Mouse (Mus musculus) Patski (cell line): ENCODE data around the gene Foxj1. TPM values are rescaled to one million over a fixed set of nuclear protein-coding genes. Genes with fewer than 3 reads are reported as not detected.

Source experiments
- ATAC-seq: fragments of 100-300 bp; one replicate; pipeline ENCODE4 v1.8.0; 2021
- CTCF ChIA-PET: fragments of 350-600 bp; sonication (Branson Sonifier 250); formaldehyde crosslinking; loops from one replicate; lab custom pipeline; 2022; ENCODE audit warnings: inconsistent platforms; lab: Charles Lee
- POLR2A ChIA-PET: fragments of 350-600 bp; sonication (Branson Sonifier 250); formaldehyde crosslinking; loops from one replicate; lab custom pipeline; 2022; ENCODE audit warnings: antibody characterized with exemption, inconsistent platforms; lab: Charles Lee
- DNase-seq: peaks from one replicate; pipeline ENCODE4 v3.0.0-alpha.2; 2011; ENCODE audit warnings: low read depth, low spot score
- H3K27me3 ChIP-seq: fragments of 371-371 bp; one replicate; pipeline ENCODE4 v1.5.1; 2021
- CTCF ChIP-seq: fragments of 100-300 bp; IDR thresholded peaks from one replicate; pipeline ENCODE4 v1.5.1; 2021
- in situ Hi-C: fragments of 300-500 bp; cut with MboI; formaldehyde crosslinking; loops from 3 replicates; pipeline ENCODE4 v1.11.1; 2018; ENCODE audit warnings: low pct_unique_long_range_greater_than_20kb, mixed read lengths
- polyA plus RNA-seq: library from polyadenylated mRNA; unstranded; gene quantifications from one replicate; pipeline ENCODE4 v1.2.3, GENCODE M21; 2021

Gene Foxj1
- polyA plus RNA-seq, 1 experiment from 2014 or later: 8.6 TPM

- TF ChIP-seq CTCF: no peak
- ChIA-PET POLR2A (interaction anchor here (0.9 to 1.3 kb wide), 3 partner anchors 21 to 85 kb away, joined by 3 to 4 read pairs (median 3); no protein-coding TSS in a partner anchor), CTCF (interaction anchor here (1.1 to 2.3 kb wide), 3 partner anchors 10 to 13 kb away, joined by 3 to 11 read pairs (median 7); no protein-coding TSS in a partner anchor)
Observed at GRCm38 (mm10) chr11:116307019-116307725, 28.0 kb downstream of the Foxj1 start, which contains the start of gene Exoc7. Gene Exoc7, minus strand, starts transcription at chr11:116307233.

GRCm38 (mm10) chr11:116306126-116306982 is 28.8 kb downstream of the Foxj1 start:
- ChIA-PET POLR2A (interaction anchor here (0.9 to 1.4 kb wide), 4 partner anchors 12 to 84 kb away, joined by 3 to 4 read pairs (median 4); no protein-coding TSS in a partner anchor), CTCF (interaction anchor here (0.7 to 2.3 kb wide), 4 partner anchors 10 to 30 kb away, joined by 3 to 11 read pairs (median 5); no protein-coding TSS in a partner anchor)
- TF ChIP-seq CTCF: no peak
- no peak for DNase-seq
- no peaks in the 10 kb centered on the region for H3K27me3 ChIP-seq
- ATAC-seq: peak; percentile 78
- in situ Hi-C loops: no loop called here

More at GRCm38 (mm10) chr11:116307019-116307725, 28.0 kb downstream of the Foxj1 start, which contains the start of gene Exoc7:
- H3K27me3 ChIP-seq: no peaks in the 10 kb centered on the region
- DNase-seq: no peak
- no peak for ATAC-seq
- in situ Hi-C loops: no loop called here

GRCm38 (mm10) chr11:116305423-116305822 is 29.8 kb downstream of the Foxj1 start:
- in situ Hi-C loops: no loop called here
- ChIA-PET CTCF (interaction anchor here (0.8 to 2.2 kb wide), 3 partner anchors 11 to 143 kb away, joined by 3 to 7 read pairs (median 4); no protein-coding TSS in a partner anchor), POLR2A (interaction anchor here (1.4 kb wide), 1 partner anchor 11 kb away, joined by 4 read pairs; no protein-coding TSS in a partner anchor)
- TF ChIP-seq CTCF: no peak
- no peaks in the 10 kb centered on the region for H3K27me3 ChIP-seq
- DNase-seq (no peak), ATAC-seq (no peak)

- DNase-seq (no peak), ATAC-seq (no peak)
- TF ChIP-seq CTCF: no peak
- in situ Hi-C loops: no loop called here
- POLR2A ChIA-PET: no interaction called here
- CTCF ChIA-PET: interaction anchor here (1.1 kb wide), 1 partner anchor 17 kb away, joined by 3 read pairs; no protein-coding TSS in a partner anchor
- no peaks in the 10 kb centered on the region for H3K27me3 ChIP-seq
Observed at GRCm38 (mm10) chr11:116298621-116299020, 36.6 kb downstream of the Foxj1 start.

- DNase-seq (no peak), ATAC-seq (no peak)
- in situ Hi-C loops: no loop called here
- CTCF ChIA-PET: interaction anchor here (1.1 kb wide), 1 partner anchor 16 kb away, joined by 3 read pairs; no protein-coding TSS in a partner anchor
- POLR2A ChIA-PET: no interaction called here
- TF ChIP-seq CTCF: no peak
- H3K27me3 ChIP-seq: no peaks in the 10 kb centered on the region
Observed at GRCm38 (mm10) chr11:116298221-116298620, 37.0 kb downstream of the Foxj1 start.

- no peak for TF ChIP-seq CTCF
- ChIA-PET CTCF (no interaction called here), POLR2A (no interaction called here)
- no peak for DNase-seq
- ATAC-seq: no peak
- H3K27me3 ChIP-seq: no peaks in the 10 kb centered on the region
- in situ Hi-C loops: no loop called here
Observed at GRCm38 (mm10) chr11:116297017-116297416, 38.2 kb downstream of the Foxj1 start.

GRCm38 (mm10) chr11:116296191-116296734 is 38.9 kb downstream of the Foxj1 start:
- DNase-seq: no peak
- POLR2A ChIA-PET: no interaction called here
- H3K27me3 ChIP-seq: no peaks in the 10 kb centered on the region
- in situ Hi-C loops: no loop called here
- no peak for TF ChIP-seq CTCF
- CTCF ChIA-PET: interaction anchor here (0.8 kb wide), 1 partner anchor 69 kb away, joined by 4 read pairs; no protein-coding TSS in a partner anchor
- ATAC-seq: no peak

- POLR2A ChIA-PET: interaction anchor here (0.9 to 1.1 kb wide), 3 partner anchors 11 to 69 kb away, joined by 3 to 4 read pairs (median 3); no protein-coding TSS in a partner anchor
Observed at GRCm38 (mm10) chr11:116294319-116294718, 40.9 kb downstream of the Foxj1 start.

GRCm38 (mm10) chr11:116293538-116294137 is 41.6 kb downstream of the Foxj1 start:
- CTCF ChIA-PET: interaction anchor here (1.0 to 2.1 kb wide), 12 partner anchors 11 to 73 kb away, joined by 3 to 12 read pairs (median 4); partner anchors contain the start of genes Exoc7 and Srp68
- DNase-seq (no peak), ATAC-seq (no peak)
- TF ChIP-seq CTCF: no peak
- in situ Hi-C loops: no loop called here
- H3K27me3 ChIP-seq: no peaks in the 10 kb centered on the region
- POLR2A ChIA-PET: interaction anchor here (0.9 to 1.1 kb wide), 2 partner anchors 12 to 19 kb away, joined by 3 to 4 read pairs; no protein-coding TSS in a partner anchor

More at GRCm38 (mm10) chr11:116294319-116294718, 40.9 kb downstream of the Foxj1 start:
- no peak for DNase-seq
- H3K27me3 ChIP-seq: no peaks in the 10 kb centered on the region
- in situ Hi-C loops: no loop called here
- peak; percentile 42 for ATAC-seq
- TF ChIP-seq CTCF: no peak
- CTCF ChIA-PET: interaction anchor here (1.0 to 2.1 kb wide), 14 partner anchors 10 to 74 kb away, joined by 3 to 12 read pairs (median 4); partner anchors contain the start of genes Exoc7 and Srp68
